In genomic region chr6:122302121-122302520, GRCm38 (mm10) we compare ENCODE assay signal across 37 mouse cellular contexts. TPM values are rescaled to one million over a fixed set of nuclear protein-coding genes. Genes with fewer than 3 reads are reported as not detected.
"Had no signal": no experiment of that assay in that cellular context is flagged by ENCODE, and none has a peak within 500 bp of the region (broad histone marks: within the 10 kb centered on the region; RNA-seq: fewer than 3 reads in every experiment).

No protein-coding gene starts in this region.

- H3K27me3 ChIP-seq: limb, embryonic 12.5 days; limb, embryonic 13.5 days; limb, embryonic 15.5 days; liver, embryonic 13.5 days; liver, embryonic 15.5 days; lung, embryonic 15.5 days; megakaryocyte, embryonic 14.5 days; midbrain, embryonic 12.5 days; midbrain, embryonic 13.5 days; midbrain, embryonic 15.5 days had no signal

- ATAC-seq: liver, embryonic 12.5 days; liver, postnatal 0 days; lung, postnatal 0 days; midbrain, embryonic 13.5 days; midbrain, embryonic 15.5 days; midbrain, embryonic 16.5 days had no signal

- H3K4me3 ChIP-seq: limb, embryonic 10.5 days; limb, embryonic 12.5 days; limb, embryonic 13.5 days; limb, embryonic 15.5 days; liver, embryonic 12.5 days; liver, embryonic 13.5 days; liver, embryonic 15.5 days; lung, embryonic 15.5 days; megakaryocyte, embryonic 14.5 days; midbrain, embryonic 10.5 days; midbrain, embryonic 12.5 days; midbrain, embryonic 13.5 days; midbrain, embryonic 15.5 days; myocyte had no signal

- H3K4me2 ChIP-seq: limb, embryonic 12.5 days; limb, embryonic 13.5 days; limb, embryonic 15.5 days; liver, embryonic 11.5 days; liver, embryonic 12.5 days; liver, embryonic 13.5 days; liver, embryonic 15.5 days; lung, embryonic 14.5 days; lung, embryonic 15.5 days; midbrain, embryonic 11.5 days; midbrain, embryonic 12.5 days; midbrain, embryonic 13.5 days; midbrain, embryonic 15.5 days had no signal

- H3K9ac ChIP-seq: limb, embryonic 12.5 days; limb, embryonic 13.5 days; limb, embryonic 15.5 days; liver, embryonic 12.5 days; liver, embryonic 13.5 days; liver, embryonic 14.5 days; liver, embryonic 15.5 days; liver, postnatal 0 days; lung, embryonic 14.5 days; lung, embryonic 15.5 days; midbrain, embryonic 12.5 days; midbrain, embryonic 13.5 days; midbrain, embryonic 15.5 days had no signal

- H3K27ac ChIP-seq: limb, embryonic 10.5 days; limb, embryonic 12.5 days; limb, embryonic 13.5 days; limb, embryonic 15.5 days; liver, embryonic 12.5 days; liver, embryonic 13.5 days; liver, embryonic 14.5 days; liver, embryonic 15.5 days; lung, embryonic 15.5 days; macrophage; midbrain, embryonic 10.5 days; midbrain, embryonic 12.5 days; midbrain, embryonic 13.5 days; midbrain, embryonic 15.5 days had no signal

- H3K36me3 ChIP-seq: limb, embryonic 10.5 days; limb, embryonic 12.5 days; limb, embryonic 13.5 days; limb, embryonic 15.5 days; liver, embryonic 12.5 days; liver, embryonic 13.5 days; liver, embryonic 15.5 days; lung, embryonic 15.5 days; midbrain, embryonic 10.5 days; midbrain, embryonic 12.5 days; midbrain, embryonic 13.5 days; midbrain, embryonic 15.5 days had no signal

- DNase-seq: left cerebral cortex, postnatal 4 days; liver; liver, embryonic 13.5 days; liver, postnatal 0 days; lung, adult 18-20 months; lung, adult 2 months; lung, embryonic 14.5 days; lung, postnatal 10 days; lung, postnatal 14 days; lung, postnatal 36 days; lung, postnatal 4 days; midbrain, embryonic 14.5 days had no signal

- H3K9me3 ChIP-seq: limb, embryonic 10.5 days; limb, embryonic 12.5 days; limb, embryonic 13.5 days; limb, embryonic 15.5 days; liver, embryonic 12.5 days; liver, embryonic 13.5 days; liver, embryonic 15.5 days; lung, embryonic 15.5 days; megakaryocyte, embryonic 14.5 days; midbrain, embryonic 10.5 days; midbrain, embryonic 12.5 days; midbrain, embryonic 13.5 days; midbrain, embryonic 15.5 days had no signal

- H3K4me1 ChIP-seq: lung, embryonic 15.5 days; midbrain, embryonic 12.5 days; midbrain, embryonic 13.5 days had no signal

RNA-seq across cellular contexts. Expression of gene Klrg1, which starts 19.4 kb away (rescaled TPM):
- total RNA-seq: megakaryocyte progenitor cell, adult 5-6 weeks; megakaryocyte-erythroid progenitor cell, adult 5-6 weeks had no signal
- polyA plus RNA-seq: limb, embryonic 10.5 days; limb, embryonic 12.5 days; liver, adult 2 months; liver, embryonic 11.5 days; liver, embryonic 12.5 days; liver, embryonic 13.5 days; liver, embryonic 14.5 days; liver, embryonic 15.5 days; liver, embryonic 16.5 days; liver, postnatal 0 days; lung, embryonic 14.5 days; lung, embryonic 15.5 days; lung, embryonic 16.5 days; lung, postnatal 0 days; macrophage; midbrain, embryonic 10.5 days; myocyte; neural tube, embryonic 11.5 days had no signal
